Mouse (Mus musculus): Measurements from ENCODE around the gene Gorasp2. TPM values are rescaled to one million over a fixed set of nuclear protein-coding genes. Genes with fewer than 3 reads are reported as not detected.

The Gorasp2 gene
- polyA plus RNA-seq, 1 experiment = 113 TPM

DNA sequence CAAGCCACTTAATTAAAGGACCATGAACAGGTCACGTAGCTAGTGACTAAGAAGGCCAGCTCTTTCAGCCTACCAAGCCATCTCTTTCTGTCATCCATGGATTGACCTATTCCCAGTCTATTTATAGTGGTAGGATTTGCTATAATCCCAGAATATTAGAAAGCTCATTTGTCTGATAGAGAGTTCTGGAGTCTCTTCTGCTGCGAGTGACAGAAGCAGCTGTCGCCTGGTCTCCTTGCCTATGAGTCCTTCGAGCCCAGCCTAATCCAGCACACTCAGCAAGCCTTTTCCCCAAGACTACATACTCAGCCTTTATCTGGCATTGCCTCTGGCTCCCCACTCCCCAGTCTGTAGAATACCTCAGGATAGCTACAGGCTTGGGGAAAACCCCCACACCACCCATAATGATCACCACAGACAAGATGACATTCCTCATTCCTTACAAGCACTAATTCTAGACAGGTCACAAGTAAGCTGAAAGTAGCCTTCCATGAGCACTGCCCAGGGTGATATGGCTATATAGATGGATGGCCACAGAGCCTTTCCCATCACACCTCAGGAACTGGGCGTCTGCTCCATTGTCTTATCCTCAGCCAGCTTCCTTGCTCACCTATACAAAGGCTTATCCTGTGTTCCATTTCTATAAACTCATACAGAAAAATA lies 27.2 kb upstream of the Gorasp2 start:
- no peak overlapping the region for H3K4me2 ChIP-seq (ENCODE audit: low read depth)
- H3K79me2 ChIP-seq (ENCODE audit: control insufficient read depth, insufficient read depth) = no peaks in the 10 kb centered on the region
- no peak overlapping the region for H3ac ChIP-seq (ENCODE audit: control insufficient read depth, insufficient read length)
- no peaks in the 10 kb centered on the region for H3K27me3 ChIP-seq (ENCODE audit: control insufficient read depth, insufficient read depth, insufficient read length)
- H3K36me3 ChIP-seq (ENCODE audit: control insufficient read depth, insufficient read depth) = no peaks in the 10 kb centered on the region
- TF ChIP-seq MYOG (IDR thresholded peaks at IDR 0.05; ENCODE audit: control insufficient read depth in 1 of 3, insufficient read depth in 1 of 3, insufficient read length in 2 of 3, low read depth in 2 of 3) (no peak), MYOD1 (IDR thresholded peaks at IDR 0.05; ENCODE audit: control insufficient read depth in 1 of 3, insufficient read length in 2 of 3, low read depth in 2 of 3) (peak in 2 of 3 experiments; percentile 32 to 59), MAX (IDR thresholded peaks at IDR 0.05; ENCODE audit: low read depth) (no peak), CEBPB (IDR thresholded peaks at IDR 0.05; ENCODE audit: insufficient read depth, poor library complexity, severe bottlenecking) (no peak), REST (IDR thresholded peaks at IDR 0.05; ENCODE audit: insufficient read depth, insufficient read length) (no peak), TCF12 (IDR thresholded peaks at IDR 0.05; ENCODE audit: insufficient read depth, poor library complexity, severe bottlenecking) (no peak), E2F4 (IDR thresholded peaks at IDR 0.05; ENCODE audit: insufficient read depth) (no peak), POLR2A (IDR thresholded peaks at IDR 0.05; ENCODE audit: insufficient read length, low read depth) (no peak)
- H3K4me3 ChIP-seq = no peak overlapping the region

DNA sequence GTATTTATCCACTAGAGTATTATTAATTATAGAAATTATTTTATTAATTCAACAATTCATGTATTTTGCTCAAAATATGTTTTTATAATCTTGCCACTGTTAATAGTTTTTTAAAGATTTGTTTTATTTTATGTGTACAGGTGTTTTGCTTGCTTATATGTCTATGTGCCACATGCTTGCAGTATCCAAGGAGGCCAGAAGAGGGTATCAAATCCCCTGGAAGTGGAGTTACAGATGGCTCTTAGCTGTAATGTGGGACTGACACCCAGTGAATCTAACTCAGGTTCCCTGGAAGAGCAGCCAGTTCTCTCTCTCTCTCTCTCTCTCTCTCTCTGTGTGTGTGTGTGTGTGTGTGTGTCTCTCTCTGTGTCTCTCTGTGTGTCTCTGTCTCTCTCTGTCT lies 20.4 kb upstream of the Gorasp2 start:
- no peak for TF ChIP-seq POLR2A (IDR thresholded peaks at IDR 0.05; ENCODE audit: insufficient read length, low read depth)
- TF ChIP-seq CEBPB (IDR thresholded peaks at IDR 0.05; ENCODE audit: insufficient read depth, poor library complexity, severe bottlenecking) = no peak
- no peak for TF ChIP-seq SRF (IDR thresholded peaks at IDR 0.05; ENCODE audit: control insufficient read depth, insufficient read length, low read depth)
- no peak for TF ChIP-seq MAX (IDR thresholded peaks at IDR 0.05; ENCODE audit: low read depth)
- no peak for TF ChIP-seq USF1 (IDR thresholded peaks at IDR 0.05; ENCODE audit: low read depth)
- TF ChIP-seq TCF3 (IDR thresholded peaks at IDR 0.05; ENCODE audit: insufficient read length, low read depth) = no peak
- no peak for TF ChIP-seq TCF12 (IDR thresholded peaks at IDR 0.05; ENCODE audit: insufficient read depth, poor library complexity, severe bottlenecking)
- no peak for TF ChIP-seq REST (IDR thresholded peaks at IDR 0.05; ENCODE audit: insufficient read depth, insufficient read length)
- Histone ChIP-seq H3K4me3 (no peak overlapping the region), H3K79me2 (ENCODE audit: control insufficient read depth, insufficient read depth) (no peaks in the 10 kb centered on the region), H3K4me2 (ENCODE audit: low read depth) (no peak overlapping the region), H3ac (ENCODE audit: control insufficient read depth, insufficient read length) (no peak overlapping the region), H3K27me3 (ENCODE audit: control insufficient read depth, insufficient read depth, insufficient read length) (peaks cover 3% of the 10 kb centered on the region), H3K36me3 (ENCODE audit: control insufficient read depth, insufficient read depth) (no peaks in the 10 kb centered on the region)

DNA sequence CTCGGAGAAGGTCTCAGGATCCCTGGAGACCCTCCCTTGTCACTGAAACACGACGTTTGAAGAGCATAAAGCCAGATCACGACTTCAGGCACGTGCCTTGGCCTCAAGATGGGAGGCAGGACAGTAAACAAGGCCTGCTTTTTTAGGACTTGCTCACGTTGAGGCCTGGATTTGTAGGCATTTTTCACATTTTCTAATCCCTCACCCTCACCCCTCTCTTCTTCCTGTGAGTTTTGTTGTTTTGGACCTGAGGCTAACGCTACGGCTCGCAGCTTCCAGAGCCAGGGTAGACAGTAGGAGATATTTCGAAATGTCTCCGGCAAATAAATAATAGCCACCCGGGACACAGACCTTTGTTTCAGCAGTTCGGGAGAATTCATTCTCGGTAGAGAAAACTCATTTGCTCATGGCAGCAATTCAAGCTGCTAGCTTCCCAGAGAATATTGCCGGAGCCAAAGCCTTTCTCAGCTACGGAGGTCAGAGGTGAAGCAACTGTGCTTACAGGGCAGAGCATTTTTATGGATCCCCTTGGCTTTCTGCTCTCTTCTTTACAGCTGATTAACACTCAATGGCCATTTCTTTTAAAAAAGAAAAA lies 18.3 kb upstream of the Gorasp2 start:
- no peaks in the 10 kb centered on the region for H3K36me3 ChIP-seq (ENCODE audit: control insufficient read depth, insufficient read depth)
- H3K27me3 ChIP-seq (ENCODE audit: control insufficient read depth, insufficient read depth, insufficient read length) = peaks cover 3% of the 10 kb centered on the region
- TF ChIP-seq POLR2AphosphoS2 (IDR thresholded peaks at IDR 0.05; ENCODE audit: insufficient read length, low read depth) = no peak
- TF ChIP-seq MYOD1 (IDR thresholded peaks at IDR 0.05; ENCODE audit: control insufficient read depth in 1 of 3, insufficient read length in 2 of 3, low read depth in 2 of 3) = no peak
- TF ChIP-seq MAX (IDR thresholded peaks at IDR 0.05; ENCODE audit: low read depth) = no peak
- TF ChIP-seq CEBPB (IDR thresholded peaks at IDR 0.05; ENCODE audit: insufficient read depth, poor library complexity, severe bottlenecking) = no peak
- H3ac ChIP-seq (ENCODE audit: control insufficient read depth, insufficient read length) = no peak overlapping the region
- no peak overlapping the region for H3K4me2 ChIP-seq (ENCODE audit: low read depth)
- no peaks in the 10 kb centered on the region for H3K79me2 ChIP-seq (ENCODE audit: control insufficient read depth, insufficient read depth)
- H3K4me3 ChIP-seq = no peak overlapping the region

DNA sequence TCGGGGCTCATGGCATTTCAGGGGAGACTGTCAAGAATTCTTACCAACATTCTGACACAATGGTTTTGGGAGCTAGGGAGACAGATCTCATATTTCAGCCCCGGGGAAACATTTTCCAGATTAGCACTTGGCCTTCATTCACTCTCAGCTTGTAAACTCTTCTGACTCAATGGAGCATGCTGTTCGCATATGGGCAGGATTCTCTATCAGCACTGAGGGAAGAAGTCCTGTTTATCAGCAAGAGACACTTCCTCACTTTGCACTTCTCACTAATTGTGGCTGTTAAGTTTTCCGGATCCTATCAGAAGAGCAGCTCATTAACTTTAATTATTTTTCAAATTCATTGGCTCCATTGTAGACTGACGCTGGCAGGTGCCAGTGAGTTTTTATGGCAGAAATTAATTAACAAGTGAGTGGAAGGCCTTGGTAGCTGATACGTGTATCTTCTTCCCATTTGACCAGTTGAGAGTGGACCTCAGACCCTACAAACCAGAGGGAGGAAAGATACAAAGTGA lies 16.1 kb upstream of the Gorasp2 start:
- Histone ChIP-seq H3ac (ENCODE audit: control insufficient read depth, insufficient read length) (no peak overlapping the region), H3K4me2 (ENCODE audit: low read depth) (no peak overlapping the region), H3K4me3 (no peak overlapping the region), H3K36me3 (ENCODE audit: control insufficient read depth, insufficient read depth) (no peaks in the 10 kb centered on the region), H3K79me2 (ENCODE audit: control insufficient read depth, insufficient read depth) (no peaks in the 10 kb centered on the region), H3K27me3 (ENCODE audit: control insufficient read depth, insufficient read depth, insufficient read length) (peaks cover 3% of the 10 kb centered on the region)
- TF ChIP-seq POLR2A (IDR thresholded peaks at IDR 0.05; ENCODE audit: insufficient read length, low read depth) (no peak), POLR2AphosphoS2 (IDR thresholded peaks at IDR 0.05; ENCODE audit: insufficient read length, low read depth) (no peak), CEBPB (IDR thresholded peaks at IDR 0.05; ENCODE audit: insufficient read depth, poor library complexity, severe bottlenecking) (no peak), MYOD1 (IDR thresholded peaks at IDR 0.05; ENCODE audit: control insufficient read depth in 1 of 3, insufficient read length in 2 of 3, low read depth in 2 of 3) (no peak), E2F4 (IDR thresholded peaks at IDR 0.05; ENCODE audit: insufficient read depth) (no peak), TCF12 (IDR thresholded peaks at IDR 0.05; ENCODE audit: insufficient read depth, poor library complexity, severe bottlenecking) (no peak), TCF3 (IDR thresholded peaks at IDR 0.05; ENCODE audit: insufficient read length, low read depth) (no peak), MAX (IDR thresholded peaks at IDR 0.05; ENCODE audit: low read depth) (no peak), MYOG (IDR thresholded peaks at IDR 0.05; ENCODE audit: control insufficient read depth in 1 of 3, insufficient read depth in 1 of 3, insufficient read length in 2 of 3, low read depth in 2 of 3) (no peak), REST (IDR thresholded peaks at IDR 0.05; ENCODE audit: insufficient read depth, insufficient read length) (no peak), USF1 (IDR thresholded peaks at IDR 0.05; ENCODE audit: low read depth) (no peak), SRF (IDR thresholded peaks at IDR 0.05; ENCODE audit: control insufficient read depth, insufficient read length, low read depth) (no peak)

DNA sequence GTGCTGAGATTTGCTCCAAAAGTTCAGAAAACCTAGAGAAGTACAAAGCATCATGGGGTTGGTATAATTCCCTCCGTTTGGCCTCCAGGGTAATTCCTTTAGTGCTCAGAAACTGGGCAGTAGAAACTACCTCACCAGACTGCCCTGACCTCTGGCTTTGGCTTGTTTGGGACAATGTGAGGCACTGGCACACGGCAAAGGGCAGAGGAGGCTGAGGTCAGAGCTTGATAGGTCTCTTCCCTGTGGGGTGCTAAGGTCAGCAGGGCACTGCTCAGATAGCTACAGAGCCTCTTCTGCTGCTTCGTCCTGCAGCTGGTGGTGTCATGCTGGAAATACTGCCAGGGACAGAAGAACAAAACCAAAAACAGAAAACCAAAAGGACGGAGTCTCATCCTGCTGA lies 13.7 kb upstream of the Gorasp2 start:
- Histone ChIP-seq H3K4me2 (ENCODE audit: low read depth) (no peak overlapping the region), H3ac (ENCODE audit: control insufficient read depth, insufficient read length) (no peak overlapping the region), H3K79me2 (ENCODE audit: control insufficient read depth, insufficient read depth) (no peaks in the 10 kb centered on the region), H3K4me3 (no peak overlapping the region), H3K27me3 (ENCODE audit: control insufficient read depth, insufficient read depth, insufficient read length) (peaks cover 3% of the 10 kb centered on the region), H3K36me3 (ENCODE audit: control insufficient read depth, insufficient read depth) (no peaks in the 10 kb centered on the region)
- TF ChIP-seq REST (IDR thresholded peaks at IDR 0.05; ENCODE audit: insufficient read depth, insufficient read length) (no peak), MAX (IDR thresholded peaks at IDR 0.05; ENCODE audit: low read depth) (no peak), TCF3 (IDR thresholded peaks at IDR 0.05; ENCODE audit: insufficient read length, low read depth) (no peak), CEBPB (IDR thresholded peaks at IDR 0.05; ENCODE audit: insufficient read depth, poor library complexity, severe bottlenecking) (no peak)

Data from myocyte (in vitro differentiated cells).